Mouse (Mus musculus): Measurements from ENCODE around the gene Cyp2j9.
A peak's percentile ranks its signal among the peaks of the same experiment; 100 is the strongest.
"Not testable (repeated sequence)": the region's sequence is repeated elsewhere in the genome, so short reads cannot be mapped to it uniquely, and the experiment has no call there.

The Cyp2j9 gene

DNA sequence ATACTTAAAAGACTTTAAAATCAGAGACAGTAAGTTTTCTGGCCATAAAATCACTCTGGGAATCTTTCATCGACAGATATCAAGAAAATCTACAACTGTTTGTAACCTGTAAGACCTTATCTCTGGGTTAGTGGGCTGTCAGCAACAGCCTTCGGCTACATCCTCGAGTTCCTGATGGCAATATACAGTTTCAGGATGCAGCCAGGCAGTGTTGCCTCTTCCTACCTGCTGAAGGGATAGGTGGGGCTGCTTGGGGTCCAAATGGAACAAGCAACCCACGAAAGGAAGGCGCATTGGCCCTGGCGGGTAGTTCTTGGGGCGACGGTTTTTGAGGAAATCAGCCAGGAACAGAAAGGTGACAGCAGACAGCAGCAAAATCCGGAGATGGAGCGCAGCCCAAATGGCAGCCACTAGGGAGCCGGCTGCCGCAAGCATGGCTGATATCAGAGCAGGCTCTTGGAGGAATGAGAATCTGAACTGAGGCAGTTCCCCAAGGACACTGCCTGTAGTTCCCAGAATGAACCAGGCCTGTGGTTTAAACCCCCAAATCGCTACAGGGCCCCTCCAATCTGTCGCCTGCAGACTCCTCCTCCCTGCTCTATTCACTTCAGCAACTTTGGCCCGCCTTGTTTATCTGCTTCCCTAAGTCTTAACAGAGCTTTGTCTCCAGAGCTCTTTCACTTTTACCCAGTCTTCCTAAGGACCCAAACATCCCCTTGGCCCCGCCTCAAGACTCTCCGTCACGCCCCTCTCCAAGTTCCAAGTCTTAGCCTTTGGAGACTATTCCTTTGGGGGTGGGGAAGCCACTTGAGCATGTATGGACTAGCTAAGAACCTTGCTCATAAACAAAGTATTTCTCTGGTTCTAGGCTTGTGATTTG is at the start of gene Cyp2j9:
Gene Cyp2j9, minus strand, starts transcription at position 668 of the 880 bp plus-strand sequence.
- peak; percentile 3 for DNase-seq (ENCODE audit: low read depth, low spot score)

DNA sequence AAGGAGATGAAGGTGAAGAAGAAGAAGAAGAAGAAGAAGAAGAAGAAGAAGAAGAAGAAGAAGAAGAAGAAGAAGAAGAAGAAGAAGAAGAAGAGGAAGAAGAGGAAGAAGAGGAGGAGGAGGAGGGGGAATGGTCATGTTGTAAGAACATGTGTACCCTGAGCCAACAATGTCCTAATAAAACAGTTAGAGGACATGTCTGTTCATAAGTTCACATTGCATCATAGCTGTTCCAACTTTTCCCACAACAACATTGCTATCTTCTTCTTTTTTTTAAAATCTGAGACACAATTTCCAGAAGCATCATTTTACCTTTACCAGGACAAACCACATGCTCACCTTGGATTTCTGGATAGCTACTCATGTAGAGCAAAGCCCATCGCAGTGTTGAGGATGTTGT is 44.1 kb upstream of the Cyp2j9 start:
- no peak for DNase-seq (ENCODE audit: low read depth, low spot score)

DNA sequence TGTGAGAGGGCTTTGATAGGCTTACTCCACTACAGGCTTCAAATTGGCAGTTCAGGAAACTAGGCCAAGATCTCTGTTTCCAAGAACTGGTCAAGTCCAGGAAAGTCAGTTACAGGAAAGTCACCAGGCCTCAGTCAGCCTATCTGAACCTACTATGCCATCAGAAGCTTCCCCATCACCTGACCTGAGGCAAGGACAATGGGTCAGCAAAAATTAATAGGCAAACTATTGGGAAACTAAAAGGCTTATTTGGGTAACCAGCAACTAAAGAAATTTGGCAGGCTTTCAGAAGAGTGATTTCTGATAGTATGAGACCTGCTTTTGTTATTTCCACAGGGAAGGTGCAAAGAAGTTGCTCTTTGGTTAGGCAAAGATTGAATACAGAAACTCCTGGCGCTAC is 31.1 kb upstream of the Cyp2j9 start:
- DNase-seq (ENCODE audit: low read depth, low spot score): no peak

DNA sequence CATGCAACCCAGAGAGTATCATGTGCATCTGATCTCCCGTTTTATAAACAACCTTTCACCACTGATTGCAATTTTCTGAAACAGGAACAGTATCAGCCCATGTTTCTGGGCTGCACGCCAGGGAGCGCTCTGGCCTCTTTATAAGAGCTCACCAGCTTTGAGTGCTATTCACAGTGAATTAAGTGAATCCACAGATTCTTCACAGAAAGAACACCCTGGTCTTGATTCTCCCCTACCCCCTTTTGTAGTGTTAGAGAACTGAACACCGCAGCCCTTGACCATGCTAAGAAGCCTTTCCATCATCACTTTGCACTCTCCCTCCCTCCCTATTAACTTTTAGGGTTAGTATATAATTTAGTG is 393 bp upstream of the Cyp2j9 start:
- no peak for DNase-seq (ENCODE audit: low read depth, low spot score)

DNA sequence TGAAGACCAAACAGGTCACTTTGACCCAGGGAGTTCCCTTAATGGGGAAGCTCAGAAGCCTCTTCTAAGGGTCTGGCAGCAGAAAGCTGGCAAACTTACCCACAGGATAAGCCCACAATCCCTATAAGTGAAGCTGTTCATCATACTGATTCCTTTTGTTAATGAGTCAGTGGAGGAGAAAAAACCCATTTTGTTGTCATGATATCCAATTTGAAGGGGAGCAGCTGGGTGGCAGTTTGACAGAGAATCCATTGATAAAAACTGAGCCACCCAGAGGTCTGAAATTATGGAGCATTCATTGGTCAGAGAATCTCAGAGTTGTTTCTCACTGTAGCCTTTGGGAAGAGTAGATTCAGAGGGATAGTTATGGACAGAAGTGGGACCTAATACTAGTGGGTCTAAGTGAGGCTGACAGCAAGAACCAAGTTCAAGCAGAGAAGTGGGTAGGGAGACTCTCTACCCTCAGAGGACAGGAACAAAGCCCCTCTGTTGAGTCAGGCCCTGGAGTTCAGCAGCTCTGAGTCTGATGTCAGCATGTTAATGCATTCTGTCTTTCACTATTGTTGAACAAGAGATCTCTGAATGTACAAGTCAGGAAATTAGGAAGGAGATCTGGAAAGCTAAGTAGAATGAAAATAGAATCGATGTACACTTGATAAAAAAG is 9.8 kb downstream of the Cyp2j9 start:
- no peak for DNase-seq (ENCODE audit: low read depth, low spot score)

DNA sequence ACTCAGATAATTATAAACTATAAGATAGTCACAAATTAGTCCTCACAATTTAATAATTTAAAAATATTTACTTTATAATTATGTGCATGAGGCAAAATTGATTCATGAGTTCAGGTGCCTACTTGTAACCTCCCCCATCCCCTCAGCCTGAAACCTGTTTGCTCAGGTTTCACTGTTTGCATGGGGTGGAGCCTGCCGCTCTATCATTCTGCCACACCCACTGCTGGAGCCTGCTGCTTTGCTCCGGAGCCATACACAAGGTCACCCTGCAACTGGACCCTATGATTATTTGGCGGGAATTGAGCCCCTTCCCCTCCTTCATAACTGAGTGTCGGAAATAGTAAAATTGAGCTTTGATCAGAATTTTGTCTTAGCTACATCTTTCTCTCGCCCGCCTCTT is 11.0 kb downstream of the Cyp2j9 start:
- DNase-seq (ENCODE audit: low read depth, low spot score): not testable (repeated sequence)

DNA sequence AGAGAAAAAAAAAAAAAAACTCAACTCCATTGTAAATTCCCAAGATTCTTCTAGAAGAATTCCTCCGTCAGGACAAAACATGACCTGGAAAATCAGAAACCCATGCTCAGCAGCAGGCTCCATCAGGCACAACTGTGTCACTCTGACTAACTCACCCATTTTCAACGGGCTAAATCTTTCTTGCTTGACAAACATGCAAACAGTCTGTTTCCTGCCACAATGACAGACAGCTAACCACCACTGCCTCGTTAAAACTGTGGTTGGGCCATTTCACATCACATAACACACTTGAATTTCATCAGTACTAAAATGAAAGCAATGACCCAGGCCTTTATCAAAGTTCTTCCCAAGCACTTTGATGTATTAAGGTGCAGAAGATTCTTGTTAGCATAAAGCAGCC is 21.9 kb downstream of the Cyp2j9 start:
- no peak for DNase-seq (ENCODE audit: low read depth, low spot score)

DNA sequence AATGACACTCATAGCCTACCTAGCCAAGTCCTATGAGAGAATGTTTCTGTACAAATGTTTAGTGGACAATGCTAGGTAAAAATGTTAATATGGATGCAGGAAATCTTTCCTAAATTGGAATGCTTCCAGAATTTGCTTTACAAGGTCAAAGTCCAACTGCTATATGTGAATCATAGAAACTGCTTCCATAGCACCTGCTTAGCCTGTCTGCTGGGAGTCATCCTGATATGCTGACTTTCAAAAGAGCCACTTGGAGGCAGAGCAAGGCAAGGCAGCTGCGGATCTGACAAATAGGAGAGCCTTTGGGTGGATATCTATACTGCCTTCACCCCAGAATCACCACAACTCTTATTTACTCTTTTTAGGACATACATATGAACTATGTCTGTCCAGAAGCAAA is 23.4 kb downstream of the Cyp2j9 start:
- no peak for DNase-seq (ENCODE audit: low read depth, low spot score)

DNA sequence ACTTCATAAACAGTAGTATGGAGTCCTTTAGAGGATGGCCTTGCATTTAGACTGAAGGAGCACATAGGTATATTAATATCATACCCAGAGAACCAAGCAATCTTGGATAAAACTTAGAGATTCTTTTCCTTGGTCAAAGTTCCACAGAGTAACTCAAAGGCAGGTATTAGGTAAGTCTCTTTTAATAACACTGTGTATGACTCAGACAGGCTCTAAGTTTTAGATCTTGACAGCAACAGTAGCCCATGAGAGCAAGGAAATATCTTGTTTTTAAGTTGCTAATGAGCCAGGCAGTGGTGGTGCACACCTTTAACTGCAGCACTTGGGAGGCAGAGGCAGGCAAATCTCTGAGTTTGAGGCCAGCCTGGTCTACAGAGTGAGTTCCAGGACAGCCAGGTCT is 25.6 kb downstream of the Cyp2j9 start:
- no peak for DNase-seq (ENCODE audit: low read depth, low spot score)

DNA sequence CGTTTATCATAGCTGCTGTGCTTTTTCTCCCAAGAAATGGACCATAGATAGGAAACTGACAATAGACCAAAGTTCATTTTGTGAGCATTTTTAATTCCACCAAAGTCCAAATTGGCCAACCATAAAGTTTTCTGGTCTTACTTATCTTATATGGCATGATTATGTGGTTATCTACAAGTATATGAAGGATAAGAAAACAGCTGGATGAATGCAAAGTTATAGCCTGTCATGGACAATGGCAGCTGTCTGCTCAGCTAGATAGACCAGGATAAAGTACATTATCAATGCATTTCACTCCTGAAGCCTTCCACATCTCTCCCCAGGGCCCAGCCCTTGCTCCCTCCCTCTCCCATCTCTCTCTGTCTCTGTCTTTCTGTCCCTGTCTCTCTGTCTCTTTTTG is 30.9 kb downstream of the Cyp2j9 start:
- DNase-seq (ENCODE audit: low read depth, low spot score): no peak

DNA sequence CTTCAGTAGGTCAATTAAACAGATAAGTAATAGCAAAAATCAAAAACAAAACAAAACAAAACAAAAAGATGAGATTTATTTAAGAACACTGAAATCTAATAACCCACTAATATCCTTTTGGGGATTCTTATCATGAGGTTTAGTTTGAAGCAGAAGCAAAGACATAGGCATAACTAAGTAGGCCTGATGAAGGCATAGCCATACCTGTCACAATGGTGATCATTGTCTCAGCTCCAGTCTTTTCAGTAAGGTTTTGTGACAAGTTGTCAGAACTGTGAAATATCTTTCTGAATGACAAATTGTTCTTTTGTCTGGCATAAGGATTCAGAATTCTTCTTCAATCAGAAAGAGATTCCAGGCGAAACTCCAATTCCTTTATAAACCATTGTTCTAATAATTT is 31.6 kb downstream of the Cyp2j9 start:
- DNase-seq (ENCODE audit: low read depth, low spot score): no peak

DNA sequence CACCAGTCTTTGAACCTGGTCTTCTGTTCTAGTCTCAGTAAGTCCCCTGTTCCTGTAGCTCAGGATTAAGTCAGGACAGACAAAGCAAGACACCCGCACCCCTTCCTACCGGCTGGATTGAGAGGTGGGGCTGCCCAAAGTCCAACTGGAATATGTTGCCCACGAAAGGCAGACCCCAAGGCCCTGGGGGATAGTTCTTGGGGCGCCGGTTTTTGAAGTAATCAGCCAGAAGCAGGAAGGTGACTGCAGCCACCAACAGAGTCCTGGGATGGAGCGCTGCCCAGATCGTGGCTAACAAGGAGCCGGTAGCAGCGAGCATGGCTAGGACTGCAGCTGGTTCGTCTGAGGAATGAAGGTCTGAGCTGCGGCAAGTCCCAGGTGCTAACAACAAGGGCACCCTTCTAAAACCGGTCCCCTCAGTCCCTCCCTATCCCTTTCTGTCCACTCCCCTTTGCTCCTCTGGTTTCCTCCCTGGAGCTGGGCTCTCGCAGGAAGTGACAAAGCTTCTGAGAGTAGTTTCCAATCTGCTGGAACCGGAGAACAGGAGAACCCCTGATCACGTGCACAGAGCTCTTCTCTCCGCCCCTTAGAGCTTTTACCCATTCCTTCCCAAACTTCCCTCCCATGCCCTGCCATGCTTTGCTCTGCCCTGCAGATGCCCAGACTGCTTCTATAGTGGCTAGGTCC is 38.1 kb downstream of the Cyp2j9 start, which contains the start of gene Cyp2j6:
Gene Cyp2j6, minus strand, starts transcription at position 529 of the 687 bp plus-strand sequence.
- DNase-seq (ENCODE audit: low read depth, low spot score): peak; percentile 36

DNA sequence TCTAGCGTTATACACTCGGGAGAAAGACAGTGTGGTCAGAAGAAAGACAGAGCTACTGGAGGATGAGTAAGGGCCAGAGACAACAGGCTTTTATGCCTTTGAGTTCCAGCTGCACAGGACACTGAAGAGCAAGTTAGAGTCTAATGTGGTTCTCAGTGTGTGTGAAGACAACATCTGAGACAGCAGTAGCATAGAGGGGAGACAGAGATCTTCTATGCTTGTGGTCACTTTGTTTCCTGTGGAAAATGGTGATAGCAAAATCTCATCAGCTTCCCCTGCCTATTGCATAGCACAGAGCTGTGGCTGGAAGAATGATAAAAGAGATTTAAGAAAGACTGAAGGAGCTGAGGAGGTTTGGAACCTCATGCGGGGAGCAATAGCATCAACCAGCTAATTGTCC is 39.8 kb downstream of the Cyp2j9 start:
- no peak for DNase-seq (ENCODE audit: low read depth, low spot score)

DNA sequence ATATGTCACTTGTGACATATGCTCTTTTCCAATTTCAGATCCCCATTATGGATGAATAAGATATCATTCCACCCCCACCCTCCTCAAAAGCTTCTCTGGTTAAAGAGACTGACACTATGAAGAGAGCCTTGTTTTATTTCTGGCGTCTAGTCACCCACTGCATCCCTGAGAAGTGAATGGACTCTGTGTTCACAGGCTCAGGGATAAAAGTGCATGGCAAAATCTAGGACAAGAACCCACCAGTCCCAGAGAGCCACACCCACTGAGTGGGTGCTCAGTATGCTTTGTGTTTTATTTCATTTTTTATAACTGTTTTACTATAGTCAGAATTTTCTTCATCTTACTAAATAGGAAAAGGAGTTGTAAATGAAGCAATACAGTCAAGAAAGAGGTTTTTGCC is 45.4 kb downstream of the Cyp2j9 start:
- DNase-seq (ENCODE audit: low read depth, low spot score): no peak

DNA sequence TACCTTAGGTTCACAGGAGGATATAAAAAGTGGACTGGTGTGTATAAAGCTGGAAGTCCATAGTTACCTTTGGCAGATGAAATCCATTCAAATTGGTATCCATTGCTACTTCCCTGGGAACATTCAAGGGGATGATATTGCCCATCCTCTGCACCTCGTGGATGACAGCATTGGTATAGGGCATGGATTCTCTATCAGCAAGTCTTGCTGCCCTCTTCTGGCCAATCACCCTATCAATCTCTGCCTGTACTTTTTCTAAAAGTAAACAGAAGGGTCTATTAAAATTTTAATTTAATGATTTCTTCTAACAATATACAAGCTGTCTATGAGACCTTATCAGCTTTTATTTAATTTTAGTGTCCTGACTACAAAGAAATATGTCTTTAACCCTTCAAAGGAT is 65.6 kb downstream of the Cyp2j9 start:
- DNase-seq (ENCODE audit: low read depth, low spot score): no peak

DNA sequence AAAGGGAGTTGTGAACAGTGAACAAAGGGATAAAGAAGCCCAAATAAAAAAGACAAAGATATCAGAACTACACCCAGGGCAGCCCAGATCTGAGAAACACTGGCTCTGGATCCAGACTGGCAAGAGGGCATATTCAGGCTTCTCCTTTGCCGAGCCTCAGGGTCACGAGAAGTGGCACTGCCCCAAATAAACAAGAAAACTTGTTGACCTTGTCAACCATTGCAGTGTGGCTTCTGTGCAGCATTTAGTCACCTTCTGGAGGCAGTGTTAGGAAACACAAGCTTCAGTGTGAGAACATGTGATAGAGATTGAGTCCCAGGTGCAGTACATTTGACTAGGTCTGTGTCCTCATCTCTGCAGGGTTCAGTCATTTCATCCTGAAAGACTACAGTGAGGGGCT is 69.1 kb downstream of the Cyp2j9 start:
- no peak for DNase-seq (ENCODE audit: low read depth, low spot score)

Data from embryo, embryonic 11.5 days (tissue).